Mouse (Mus musculus) limb, embryonic 10.5 days (tissue): ENCODE measurements around the gene Dock6. TPM values are rescaled to one million over a fixed set of nuclear protein-coding genes. Genes with fewer than 3 reads are reported as not detected.
"Not testable (repeated sequence)": the region's sequence is repeated elsewhere in the genome, so short reads cannot be mapped to it uniquely, and the experiment has no call there.

Source experiments
- DNase-seq: peaks from one replicate; pipeline ENCODE4 v3.0.0-alpha.2; 2017; ENCODE audit warnings: low spot score
- H3K27ac ChIP-seq: fragments of 300-500 bp; sonication (generic); 2 replicates; pipeline ENCODE4 v1.5.1; 2016; ENCODE audit warnings: mild to moderate bottlenecking
- H3K27me3 ChIP-seq: fragments of 300-500 bp; sonication (generic); 2 replicates; pipeline ENCODE4 v1.6.1; 2016; ENCODE audit warnings: low read depth, mild to moderate bottlenecking; ENCODE audit not compliant: poor library complexity, severe bottlenecking
- H3K36me3 ChIP-seq: fragments of 300-500 bp; sonication (generic); 2 replicates; pipeline ENCODE4 v1.6.1; 2016; ENCODE audit warnings: mild to moderate bottlenecking, moderate library complexity
- H3K4me1 ChIP-seq: fragments of 300-500 bp; sonication (generic); 2 replicates; pipeline ENCODE4 v1.6.1; 2016
- H3K4me3 ChIP-seq: fragments of 300-500 bp; sonication (generic); 2 replicates; pipeline ENCODE4 v1.5.1; 2016; ENCODE audit warnings: mild to moderate bottlenecking, moderate library complexity
- H3K9me3 ChIP-seq: fragments of 300-500 bp; sonication (generic); replicated peaks from 2 replicates; pipeline ENCODE4 v1.6.1; 2016; ENCODE audit warnings: mild to moderate bottlenecking
- WGBS: fragments of 180-500 bp; shearing (Covaris S2); methylation state at CpG from one replicate; pipeline ENCODE4 v1.1.7; 2016; 5-methylcytosine and 5-hydroxymethylcytosine counted together
- polyA plus RNA-seq: library from polyadenylated mRNA; unstranded; fragments of >200 nt; fragmentation: Nextera tagmentation; extraction: Ambion mirVana; gene quantifications from 2 replicates; pipeline ENCODE4 v1.2.1, GENCODE M21; 2016

Gene Dock6
- polyA plus RNA-seq, 1 experiment from 2014 or later = 52.0 TPM

GRCm38 (mm10) chr9:21797921-21798344 is 54.5 kb downstream of the Dock6 start:
- Histone ChIP-seq H3K36me3 (peaks cover 67% of the 10 kb centered on the region), H3K27me3 (no peaks in the 10 kb centered on the region), H3K4me3 (peak overlapping the region; percentile 80), H3K4me1 (peaks cover 49% of the 10 kb centered on the region), H3K27ac (peak overlapping the region; percentile 98), H3K9me3 (no peaks in the 10 kb centered on the region)
- under 1% methylated on average over 26 of the region's 26 CpGs for WGBS
- peak; percentile 90 for DNase-seq

GRCm38 (mm10) chr9:21796919-21797318 is 55.5 kb downstream of the Dock6 start:
- DNase-seq = no peak
- H3K27ac ChIP-seq = peak overlapping the region; percentile 81
- WGBS = 65% methylated on average over 3 of the region's 3 CpGs
- H3K36me3 ChIP-seq = peaks cover 67% of the 10 kb centered on the region
- H3K4me3 ChIP-seq = peak overlapping the region; percentile 80
- H3K9me3 ChIP-seq = no peaks in the 10 kb centered on the region
- H3K27me3 ChIP-seq = no peaks in the 10 kb centered on the region
- H3K4me1 ChIP-seq = peaks cover 54% of the 10 kb centered on the region

DNA sequence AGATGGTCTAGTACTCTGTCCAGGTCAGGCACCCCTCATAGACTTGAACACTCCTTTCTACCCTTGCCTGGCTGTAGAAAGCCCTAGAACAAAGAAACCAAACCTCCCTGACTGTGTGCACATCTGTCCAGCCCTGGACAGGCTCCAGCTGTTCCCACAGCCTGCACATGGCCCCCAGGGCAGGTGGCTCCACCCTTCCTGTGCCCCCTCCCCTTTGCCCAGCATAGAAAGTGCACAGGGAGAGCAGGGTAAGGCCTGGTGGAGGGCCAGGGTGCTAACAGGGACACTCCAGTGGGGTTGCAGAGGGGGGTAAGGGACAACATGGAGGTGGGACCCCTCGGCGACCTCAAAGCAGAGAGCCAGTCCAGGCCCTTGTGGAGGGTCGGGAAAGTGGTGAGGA is 56.2 kb downstream of the Dock6 start:
- peak overlapping the region; percentile 81 for H3K27ac ChIP-seq
- no peaks in the 10 kb centered on the region for H3K27me3 ChIP-seq
- H3K4me1 ChIP-seq = peaks cover 54% of the 10 kb centered on the region
- peaks cover 67% of the 10 kb centered on the region for H3K36me3 ChIP-seq
- WGBS = 61% methylated on average over 3 of the region's 3 CpGs
- no peaks in the 10 kb centered on the region for H3K9me3 ChIP-seq
- peak; percentile 42 for DNase-seq
- peak overlapping the region; percentile 80 for H3K4me3 ChIP-seq

- H3K4me3 ChIP-seq = peak overlapping the region; percentile 80
- peak overlapping the region; percentile 81 for H3K27ac ChIP-seq
- no peaks in the 10 kb centered on the region for H3K9me3 ChIP-seq
- no peaks in the 10 kb centered on the region for H3K27me3 ChIP-seq
- peaks cover 67% of the 10 kb centered on the region for H3K36me3 ChIP-seq
- WGBS = 70% methylated on average over 5 of the region's 5 CpGs
- DNase-seq = no peak
- H3K4me1 ChIP-seq = peaks cover 54% of the 10 kb centered on the region
These were observed 56.9 kb downstream of the Dock6 start for GRCm38 (mm10) chr9:21795579-21795978.

DNA sequence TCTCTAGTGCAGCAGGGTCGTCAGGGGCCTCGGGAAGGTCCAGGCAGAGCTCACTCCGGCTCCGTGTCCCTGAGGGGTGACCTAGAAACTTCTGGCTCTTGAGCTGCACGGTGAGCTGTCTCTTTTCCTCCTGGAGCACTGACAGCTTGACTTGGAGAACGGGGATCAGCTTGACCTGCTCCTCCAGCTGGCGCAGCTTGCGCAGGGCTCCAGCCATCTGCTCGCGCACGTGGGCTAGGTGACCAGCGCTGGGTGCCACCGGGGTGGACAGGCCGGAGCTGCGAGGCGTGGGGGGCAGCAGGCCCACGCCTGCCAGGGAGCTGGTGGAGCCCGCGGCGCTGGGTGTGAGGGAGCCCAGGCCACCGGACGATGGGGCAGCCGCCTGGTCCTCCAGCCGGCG is 57.5 kb downstream of the Dock6 start:
- 96% methylated on average over 25 of the region's 25 CpGs for WGBS
- H3K4me3 ChIP-seq = peak overlapping the region; percentile 80; the same call in 1 of the 2 replicates
- H3K27ac ChIP-seq = peak overlapping the region; percentile 81
- peaks cover 68% of the 10 kb centered on the region for H3K36me3 ChIP-seq
- H3K4me1 ChIP-seq = peaks cover 50% of the 10 kb centered on the region
- no peak for DNase-seq
- no peaks in the 10 kb centered on the region for H3K9me3 ChIP-seq
- H3K27me3 ChIP-seq = no peaks in the 10 kb centered on the region

DNA sequence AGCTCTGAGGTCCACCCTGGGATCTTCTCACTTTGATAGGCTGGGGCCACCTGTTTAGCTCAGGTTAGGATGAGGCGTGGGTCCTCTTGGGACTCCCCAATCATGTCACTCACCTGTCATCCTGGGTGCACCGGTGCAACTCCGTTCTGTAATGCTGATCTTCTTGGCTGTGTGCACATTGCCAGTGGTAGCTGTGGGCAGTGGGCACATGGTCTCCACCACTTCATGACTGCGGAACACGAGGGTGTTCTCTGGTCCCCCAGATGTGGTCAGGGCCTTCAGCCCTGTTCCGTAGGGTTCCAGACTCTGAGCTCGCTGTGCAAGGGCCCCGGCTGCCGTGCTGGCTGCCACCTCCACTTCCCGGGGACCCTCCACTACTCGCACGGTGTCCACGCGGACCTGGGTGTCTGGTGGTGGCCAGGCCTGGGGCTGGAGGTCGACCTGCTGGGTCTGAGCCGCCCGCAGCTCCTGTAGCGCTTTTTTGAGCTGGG is 58.0 kb downstream of the Dock6 start:
- DNase-seq = no peak
- H3K27ac ChIP-seq = no peak overlapping the region
- peaks cover 49% of the 10 kb centered on the region for H3K4me1 ChIP-seq
- WGBS = 95% methylated on average over 18 of the region's 18 CpGs
- H3K4me3 ChIP-seq = no peak overlapping the region
- H3K36me3 ChIP-seq = peaks cover 71% of the 10 kb centered on the region
- H3K27me3 ChIP-seq = no peaks in the 10 kb centered on the region
- H3K9me3 ChIP-seq = no peaks in the 10 kb centered on the region

GRCm38 (mm10) chr9:21793507-21793906 is 58.9 kb downstream of the Dock6 start:
- not testable (repeated sequence) for H3K4me3 ChIP-seq, DNase-seq, H3K27ac ChIP-seq, H3K27me3 ChIP-seq, H3K9me3 ChIP-seq
- 97% methylated on average over 6 of the region's 6 CpGs for WGBS
- Histone ChIP-seq H3K4me1 (peaks cover 40% of the 10 kb centered on the region), H3K36me3 (peaks cover 80% of the 10 kb centered on the region)

GRCm38 (mm10) chr9:21792644-21793043 is 59.8 kb downstream of the Dock6 start:
- no peaks in the 10 kb centered on the region for H3K27me3 ChIP-seq
- peaks cover 48% of the 10 kb centered on the region for H3K4me1 ChIP-seq
- no peaks in the 10 kb centered on the region for H3K9me3 ChIP-seq
- 85% methylated on average over 8 of the region's 8 CpGs for WGBS
- no peak overlapping the region for H3K27ac ChIP-seq
- 0 out of 2 replicates have a peak overlapping the region, but pooled peaks have one; percentile 1 for H3K4me3 ChIP-seq
- peaks cover 88% of the 10 kb centered on the region for H3K36me3 ChIP-seq
- no peak for DNase-seq

DNA sequence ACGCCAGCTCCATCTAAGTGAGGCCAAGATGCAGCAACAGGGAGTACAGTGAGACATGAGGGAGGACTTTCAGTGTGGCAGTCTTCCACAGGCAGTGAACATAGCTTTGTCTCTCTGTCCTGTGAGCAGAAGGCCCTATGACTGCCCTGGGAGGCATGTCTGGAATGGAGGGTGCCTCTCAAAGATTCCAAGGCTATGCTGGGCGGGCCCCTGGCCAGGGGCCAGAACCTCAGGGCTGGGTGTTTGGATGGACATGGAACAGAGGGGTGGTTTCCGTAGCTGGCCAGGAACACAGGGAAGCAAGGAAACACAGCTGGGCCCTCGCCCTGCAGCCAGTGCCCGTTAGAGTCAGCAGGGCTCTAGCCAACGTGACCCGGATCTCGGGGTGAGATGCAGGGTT is 60.6 kb downstream of the Dock6 start:
- no peaks in the 10 kb centered on the region for H3K27me3 ChIP-seq
- no peak for DNase-seq
- no peak overlapping the region for H3K27ac ChIP-seq
- H3K9me3 ChIP-seq = no peaks in the 10 kb centered on the region
- no peak overlapping the region for H3K4me3 ChIP-seq
- 96% methylated on average over 8 of the region's 8 CpGs for WGBS
- H3K36me3 ChIP-seq = peaks cover 96% of the 10 kb centered on the region
- peaks cover 48% of the 10 kb centered on the region for H3K4me1 ChIP-seq

GRCm38 (mm10) chr9:21788234-21788633 is 64.2 kb downstream of the Dock6 start:
- H3K4me3 ChIP-seq = no peak overlapping the region
- peaks cover 24% of the 10 kb centered on the region for H3K4me1 ChIP-seq
- H3K27me3 ChIP-seq = no peaks in the 10 kb centered on the region
- peak overlapping the region; percentile 63 for H3K27ac ChIP-seq
- peaks cover 99% of the 10 kb centered on the region for H3K36me3 ChIP-seq
- 78% methylated on average over 9 of the region's 9 CpGs for WGBS
- DNase-seq = no peak
- H3K9me3 ChIP-seq = no peaks in the 10 kb centered on the region

DNA sequence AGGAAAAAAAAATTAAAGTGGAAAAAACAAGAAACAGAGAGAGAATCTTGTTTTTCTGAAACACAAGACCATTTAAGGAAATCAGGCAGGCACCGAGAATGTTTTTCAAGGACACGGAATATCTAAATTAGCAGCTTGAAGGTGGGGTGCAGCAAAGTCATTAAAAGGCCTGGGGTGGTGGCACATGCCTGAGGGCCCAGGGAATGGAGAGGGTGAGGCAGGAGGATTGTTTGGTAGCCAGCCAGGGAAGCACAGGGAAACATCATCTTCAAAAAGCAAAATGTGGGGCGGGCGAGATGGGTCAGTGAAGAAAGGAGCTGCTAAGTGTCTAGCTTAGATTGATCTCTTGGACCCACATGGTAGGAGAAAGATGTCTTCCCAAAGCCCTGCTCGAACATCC is 64.8 kb downstream of the Dock6 start:
- WGBS = 74% methylated on average over 5 of the region's 5 CpGs
- no peak for DNase-seq
- Histone ChIP-seq H3K4me3 (no peak overlapping the region), H3K9me3 (no peaks in the 10 kb centered on the region), H3K27me3 (no peaks in the 10 kb centered on the region), H3K4me1 (peaks cover 21% of the 10 kb centered on the region), H3K36me3 (peaks cover 96% of the 10 kb centered on the region), H3K27ac (peak overlapping the region; percentile 63)

GRCm38 (mm10) chr9:21786906-21787305 is 65.5 kb downstream of the Dock6 start:
- peak; percentile 85 for DNase-seq
- WGBS = 9% methylated on average over 6 of the region's 6 CpGs

DNA sequence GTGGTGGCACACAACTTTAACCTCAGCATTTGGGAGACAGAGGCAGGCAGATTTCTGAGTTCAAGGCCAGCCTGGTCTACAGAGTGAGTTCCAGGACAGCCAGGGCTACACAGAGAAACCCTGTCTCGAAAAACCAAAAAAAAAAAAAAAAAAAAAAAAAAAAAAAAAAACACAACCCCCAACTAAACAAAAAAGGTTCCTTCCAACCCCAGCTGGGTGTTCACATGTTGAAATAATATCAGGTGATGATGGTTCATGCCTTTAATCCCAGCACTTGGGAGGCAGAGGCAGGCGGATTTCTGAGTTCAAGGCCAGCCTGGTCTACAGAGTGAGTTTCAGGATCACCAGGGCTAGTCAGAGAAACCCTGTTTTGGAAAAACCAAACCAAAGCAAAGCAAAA is 66.1 kb downstream of the Dock6 start:
- H3K4me3 ChIP-seq, DNase-seq, H3K27ac ChIP-seq, H3K27me3 ChIP-seq, H3K9me3 ChIP-seq: not testable (repeated sequence)
- WGBS = 80% methylated on average over 2 of the region's 2 CpGs
- peaks cover 96% of the 10 kb centered on the region for H3K36me3 ChIP-seq
- peaks cover 26% of the 10 kb centered on the region for H3K4me1 ChIP-seq

More at GRCm38 (mm10) chr9:21786906-21787305, 65.5 kb downstream of the Dock6 start:
- H3K4me1 ChIP-seq = peaks cover 25% of the 10 kb centered on the region
- H3K27me3 ChIP-seq = no peaks in the 10 kb centered on the region
- peaks cover 96% of the 10 kb centered on the region for H3K36me3 ChIP-seq
- no peak overlapping the region for H3K4me3 ChIP-seq
- H3K27ac ChIP-seq = peak overlapping the region; percentile 63
- no peaks in the 10 kb centered on the region for H3K9me3 ChIP-seq
